Mouse (Mus musculus): ENCODE results near the gene Cd3eap. TPM values are rescaled to one million over a fixed set of nuclear protein-coding genes. Genes with fewer than 3 reads are reported as not detected.
A peak's percentile ranks its signal among the peaks of the same experiment; 100 is the strongest.

The Cd3eap gene
- total RNA-seq, 1 experiment from 2014 or later = 7.3 TPM

DNA sequence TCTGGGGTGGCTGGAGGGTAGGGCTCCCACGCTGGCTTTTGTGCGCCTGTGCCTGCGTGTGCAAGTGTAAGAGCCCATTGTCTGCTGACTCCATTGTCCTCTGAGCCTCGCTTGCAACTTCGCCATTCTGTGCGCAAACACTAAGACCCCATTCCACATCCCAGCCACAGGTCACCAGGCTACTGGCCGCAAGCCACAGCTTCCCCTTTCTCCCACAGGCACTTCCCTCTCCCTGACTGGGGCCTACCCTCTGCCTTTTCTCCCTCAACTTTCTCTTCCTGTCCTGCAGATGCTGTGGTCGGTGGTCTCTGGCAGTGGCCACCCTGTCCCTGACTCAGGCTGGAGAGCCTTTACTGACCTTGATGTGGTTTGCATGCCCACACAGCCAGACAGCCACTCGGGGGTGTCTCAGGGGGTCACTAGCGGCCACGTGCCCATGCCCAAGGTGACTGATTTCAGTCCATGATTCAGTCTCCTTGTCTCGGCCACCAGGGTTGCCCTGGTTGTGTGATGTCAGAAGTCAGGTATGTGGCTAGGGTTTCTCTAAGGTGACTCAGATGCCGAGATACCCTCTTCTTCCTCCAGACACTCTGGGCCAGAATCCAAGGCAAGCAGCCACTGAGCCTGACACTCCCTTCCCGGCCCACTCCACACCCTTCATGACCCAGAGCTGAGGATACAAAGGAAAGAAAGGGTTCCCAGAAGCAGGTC lies 42.7 kb downstream of the Cd3eap start:
- peak; percentile 62 for ATAC-seq (ENCODE audit: extremely low read depth, insufficient number of reproducible peaks, low FRiP score, poor library complexity, severe bottlenecking)

DNA sequence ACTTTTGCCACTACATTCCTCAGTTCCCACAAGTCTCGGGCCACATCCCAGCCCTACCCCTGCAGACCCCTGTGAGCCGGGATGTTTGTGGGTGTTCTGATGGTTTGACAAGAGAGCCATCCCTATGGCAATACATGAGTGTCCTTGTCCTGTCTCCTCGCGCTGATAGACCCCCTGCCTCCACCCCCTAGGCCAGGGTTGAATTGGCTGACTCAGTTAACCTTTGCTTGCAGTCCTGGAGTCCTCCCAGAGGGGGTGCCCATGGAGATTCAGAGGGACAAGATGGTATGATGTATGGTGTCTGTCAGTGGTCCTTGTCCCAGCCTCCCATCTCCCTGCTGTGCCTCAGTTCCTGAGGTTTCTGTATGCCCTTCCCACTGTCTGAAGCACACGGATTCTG lies 45.2 kb downstream of the Cd3eap start:
- no peak for ATAC-seq (ENCODE audit: extremely low read depth, insufficient number of reproducible peaks, low FRiP score, poor library complexity, severe bottlenecking)

DNA sequence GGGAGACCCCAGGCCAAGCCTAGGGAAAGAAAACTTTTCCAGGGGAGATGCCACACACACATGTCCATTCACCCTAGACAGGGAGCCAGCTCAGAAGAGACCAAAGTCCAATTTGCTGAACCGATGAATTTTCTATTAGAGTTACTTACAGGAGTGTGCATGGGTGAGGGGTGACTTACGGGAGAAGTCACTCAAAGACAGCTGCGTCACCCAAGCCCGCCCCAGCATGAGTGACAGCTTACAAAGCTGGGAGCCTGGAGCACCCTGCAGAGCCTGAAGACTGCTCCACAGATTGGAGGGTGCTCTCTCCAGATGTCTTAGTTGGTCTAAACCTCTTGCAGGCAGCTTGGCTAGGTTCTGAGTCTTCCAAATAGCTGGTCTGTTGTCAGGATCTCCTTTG lies 47.3 kb downstream of the Cd3eap start:
- no peak for ATAC-seq (ENCODE audit: extremely low read depth, insufficient number of reproducible peaks, low FRiP score, poor library complexity, severe bottlenecking)

DNA sequence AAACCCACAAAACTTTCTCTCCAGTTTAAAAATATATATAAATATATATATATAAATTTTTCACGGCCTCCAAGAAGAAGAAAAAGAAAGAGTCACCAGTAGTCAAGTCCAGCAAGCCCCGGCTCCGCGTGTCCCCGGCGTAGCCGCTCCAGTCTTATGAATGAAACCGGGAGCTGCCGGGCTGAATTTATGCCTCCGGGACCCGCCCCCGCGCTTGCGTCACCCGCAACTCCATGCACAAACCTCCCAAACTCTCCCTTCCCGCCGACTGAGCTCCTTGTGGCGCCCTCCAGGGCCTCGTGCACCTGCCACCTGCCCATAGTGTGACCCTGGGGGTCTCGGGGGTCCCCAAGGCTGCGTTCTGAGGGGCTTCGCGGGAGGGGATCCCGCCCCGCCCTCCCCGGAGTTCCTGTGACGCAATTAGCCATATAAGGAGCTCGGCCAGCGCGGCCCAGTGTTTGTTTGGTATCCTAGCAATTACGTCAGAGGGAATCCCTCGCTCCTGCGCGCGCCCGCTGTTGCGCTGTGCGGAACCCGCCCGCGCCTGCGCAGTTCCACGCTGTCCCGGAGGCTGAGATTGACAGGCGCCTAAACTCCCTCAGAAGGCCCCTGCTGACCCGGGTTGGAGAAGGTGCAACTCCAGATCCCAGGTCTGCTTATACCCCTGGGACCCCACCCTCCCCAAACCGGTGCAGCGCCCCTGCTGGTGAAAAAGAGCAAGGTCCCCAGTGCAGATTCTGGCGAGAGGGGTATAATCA lies 49.2 kb downstream of the Cd3eap start, which contains the start of gene Fosb:
TSS of gene Fosb (minus strand) at position 168 of the 758 bp plus-strand sequence.
- ATAC-seq (ENCODE audit: extremely low read depth, insufficient number of reproducible peaks, low FRiP score, poor library complexity, severe bottlenecking) = peak; percentile 74

DNA sequence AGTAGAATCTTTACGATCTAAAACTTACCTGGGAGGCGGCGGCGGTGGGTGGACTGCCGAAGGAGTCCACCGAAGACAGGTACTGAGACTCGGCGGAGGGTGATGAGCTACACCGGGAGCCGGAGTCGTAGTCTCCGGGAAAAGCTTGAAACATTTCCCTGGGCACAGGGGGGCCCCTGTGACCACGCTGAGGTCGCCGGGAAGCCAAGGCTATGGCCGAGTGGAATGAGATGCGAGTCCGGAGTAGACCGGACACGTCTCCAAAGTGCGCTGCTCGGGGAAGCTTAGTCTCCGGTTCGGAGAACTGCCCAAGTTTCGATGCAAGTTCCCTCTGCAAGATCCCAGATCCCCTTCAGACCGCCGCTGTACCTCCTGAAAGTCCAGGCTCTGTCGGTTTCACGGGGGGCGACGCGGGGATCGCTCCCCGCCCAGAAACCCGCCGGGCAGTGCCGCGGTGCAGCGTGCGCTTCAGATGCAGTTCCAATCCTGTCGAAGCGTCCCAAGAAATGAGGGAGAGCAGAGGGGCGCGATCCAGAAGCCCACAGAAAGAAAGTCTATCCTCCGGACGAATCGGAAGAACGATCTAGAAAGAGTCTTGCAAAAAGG lies 49.9 kb downstream of the Cd3eap start:
- ATAC-seq (ENCODE audit: extremely low read depth, insufficient number of reproducible peaks, low FRiP score, poor library complexity, severe bottlenecking) = no peak

DNA sequence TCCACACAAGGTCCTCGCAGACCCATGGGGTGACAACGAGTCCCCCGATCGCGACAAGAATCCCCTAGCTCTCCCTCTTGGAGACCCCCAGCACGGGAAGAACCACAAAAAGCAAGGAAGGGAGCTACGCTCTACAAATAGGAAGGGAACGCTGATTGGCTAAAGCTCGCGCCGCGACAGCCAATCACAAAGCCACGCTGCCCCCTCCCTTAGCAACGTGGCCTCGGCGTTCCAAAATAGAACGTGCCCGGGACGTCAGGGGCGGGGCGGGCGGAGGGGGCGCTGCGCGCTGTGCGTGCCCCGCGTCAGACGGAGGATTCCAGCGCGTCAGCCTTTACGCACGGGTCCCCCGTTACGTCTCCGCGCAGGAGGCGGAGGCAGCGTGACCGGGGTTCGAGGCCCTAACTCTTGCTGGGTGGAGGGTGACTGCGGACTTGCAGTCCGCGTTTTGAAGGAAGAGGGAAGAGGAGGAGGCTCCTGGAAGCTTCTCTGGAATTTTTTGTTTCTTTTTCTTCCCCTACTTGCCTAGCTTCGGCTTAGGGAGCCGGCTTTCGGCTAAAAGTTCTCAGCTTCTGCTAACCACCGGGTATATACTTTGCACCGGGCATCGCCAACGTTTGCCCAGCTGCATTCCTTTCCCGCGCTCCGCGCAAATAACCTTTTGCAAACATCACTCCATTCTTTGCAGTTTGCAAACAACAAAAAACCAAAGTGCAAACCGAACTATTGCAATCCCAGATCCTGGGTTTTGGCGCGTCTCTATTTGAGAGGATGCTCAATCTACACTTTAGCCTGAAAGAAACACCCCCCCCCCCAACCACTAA lies 50.6 kb downstream of the Cd3eap start:
- peak; percentile 62 for ATAC-seq (ENCODE audit: extremely low read depth, insufficient number of reproducible peaks, low FRiP score, poor library complexity, severe bottlenecking)

DNA sequence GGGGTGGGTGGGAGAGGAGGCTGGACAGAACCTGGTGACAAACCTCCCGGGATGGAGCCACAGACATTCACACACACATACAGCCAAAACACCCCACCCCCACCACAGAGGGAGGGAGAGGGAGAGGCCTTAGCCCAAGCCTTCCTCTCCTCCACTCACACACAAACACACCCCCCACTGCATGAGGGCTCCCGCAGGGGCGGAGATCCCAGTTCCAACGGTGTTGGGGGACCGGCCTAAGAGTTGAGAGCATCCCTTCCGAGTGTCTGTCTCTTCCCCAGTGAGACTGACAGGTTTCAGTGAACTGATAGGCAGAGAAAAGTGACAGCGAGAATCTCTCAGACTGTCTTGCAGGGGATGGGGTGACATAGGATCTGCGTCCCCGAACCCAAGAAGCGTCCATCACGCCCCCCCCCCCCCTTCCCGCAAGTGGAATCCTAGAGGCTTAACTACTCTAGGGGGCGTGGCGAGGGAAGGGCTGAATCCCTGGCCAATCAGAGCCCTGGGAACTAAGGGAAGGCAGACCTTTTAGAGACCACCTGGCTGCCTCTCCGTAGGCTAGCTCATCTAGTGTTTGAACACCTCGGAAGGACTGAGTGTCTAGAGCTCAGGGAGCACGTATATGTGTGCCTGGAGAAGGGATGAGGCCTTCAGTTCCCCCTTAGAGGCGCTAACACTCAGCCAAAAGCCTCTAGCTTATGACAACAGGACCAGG lies 51.4 kb downstream of the Cd3eap start:
- peak; percentile 13 for ATAC-seq (ENCODE audit: extremely low read depth, insufficient number of reproducible peaks, low FRiP score, poor library complexity, severe bottlenecking)

DNA sequence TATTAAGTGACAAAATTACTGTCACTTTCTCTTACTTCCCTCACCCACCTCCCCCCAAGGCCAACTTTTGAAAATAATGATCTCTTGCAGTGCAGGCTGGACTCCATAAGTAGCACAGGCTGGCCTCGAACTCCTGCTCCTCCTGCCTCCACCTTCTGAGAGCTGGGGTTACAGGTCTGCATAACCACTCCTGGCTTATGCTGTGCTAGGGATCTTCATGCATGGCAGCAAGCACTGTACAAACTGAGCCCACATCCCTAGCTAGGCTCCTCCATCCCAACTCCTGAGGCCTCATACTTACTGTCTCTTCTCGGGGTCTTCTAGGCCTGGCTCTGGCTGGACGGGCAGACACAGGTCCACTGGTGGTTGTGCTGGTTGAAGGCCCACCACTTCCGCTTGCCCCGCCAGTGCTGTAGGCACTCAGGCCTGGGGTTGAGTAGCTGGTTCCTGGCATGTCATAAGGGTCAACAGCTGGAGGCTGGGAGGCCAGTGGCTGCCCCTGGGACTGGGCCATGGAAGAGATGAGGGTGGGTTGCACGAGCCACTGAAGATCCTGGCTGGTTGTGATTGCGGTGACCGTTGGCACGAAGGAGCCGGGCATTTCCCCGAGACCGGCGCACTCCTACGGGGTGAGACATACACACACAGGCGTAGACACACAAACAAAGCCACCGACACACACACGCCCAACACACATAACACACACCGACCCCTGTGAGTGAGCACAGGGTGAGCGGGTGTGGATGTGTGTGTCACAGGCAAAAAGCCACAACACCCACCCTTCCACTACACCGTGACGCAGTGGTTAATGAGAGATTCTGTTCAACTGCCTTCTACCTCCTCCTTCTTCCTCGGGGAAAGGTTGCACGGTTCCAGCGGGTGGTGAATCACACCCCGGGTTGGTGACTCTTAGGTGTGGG lies 52.2 kb downstream of the Cd3eap start:
- ATAC-seq (ENCODE audit: extremely low read depth, insufficient number of reproducible peaks, low FRiP score, poor library complexity, severe bottlenecking) = no peak

Other genes starting within 250 kb of the Cd3eap start
- not detected in 2 replicates for gene Gm4969, start 241.1 kb downstream of the Cd3eap start, total RNA-seq (2017)
- 11.3 and 13.3 TPM in 2 replicates for gene Fbxo46, start 239.6 kb downstream of the Cd3eap start, total RNA-seq (2017)
- gene Qpctl, start 210.2 kb downstream of the Cd3eap start, total RNA-seq (2017) = 3.8 and 5.3 TPM in 2 replicates
- 26.4 and 33.0 TPM in 2 replicates for gene Snrpd2, start 209.8 kb downstream of the Cd3eap start, total RNA-seq (2017)
- gene Gipr, start 193.4 kb downstream of the Cd3eap start, total RNA-seq (2017) = not detected in 2 replicates
- gene Eml2, start 183.1 kb downstream of the Cd3eap start, total RNA-seq (2017) = 9.1 and 13.3 TPM in 2 replicates
- 0.37 TPM in 1 of 2 replicates, not detected in the other for gene Gpr4, start 146.9 kb downstream of the Cd3eap start, total RNA-seq (2017)
- 12.5 and 15.3 TPM in 2 replicates for gene Opa3, start 131.1 kb downstream of the Cd3eap start, total RNA-seq (2017)
- 400 and 419 TPM in 2 replicates for gene Vasp, start 87.7 kb downstream of the Cd3eap start, total RNA-seq (2017)
- not detected in 2 replicates for gene Ppm1n, start 79.4 kb downstream of the Cd3eap start, total RNA-seq (2017)
- not detected in 2 replicates for gene Rtn2, start 76.9 kb downstream of the Cd3eap start, total RNA-seq (2017)
- gene Fosb, start 49.4 kb downstream of the Cd3eap start, total RNA-seq (2017) = 60.5 and 64.4 TPM in 2 replicates
- gene Ercc1, start 14.7 kb downstream of the Cd3eap start, total RNA-seq (2017) = 19.6 and 28.2 TPM in 2 replicates
- gene Ppp1r13l, start 266 bp upstream of the Cd3eap start, total RNA-seq (2017) = 0.12 and 0.37 TPM in 2 replicates
- gene Ercc2, start 22.5 kb upstream of the Cd3eap start, total RNA-seq (2017) = 27.4 and 30.1 TPM in 2 replicates
- 0.81 TPM in 1 of 2 replicates, not detected in the other for gene Klc3, start 44.6 kb upstream of the Cd3eap start, total RNA-seq (2017)
- not detected in 2 replicates for gene Ckm, start 45.3 kb upstream of the Cd3eap start, total RNA-seq (2017)
- gene Mark4, start 99.3 kb upstream of the Cd3eap start, total RNA-seq (2017) = 17.2 and 18.0 TPM in 2 replicates
- gene Exoc3l2, start 103.8 kb upstream of the Cd3eap start, total RNA-seq (2017) = 0.12 TPM in 1 of 2 replicates, not detected in the other
- 3.9 and 4.4 TPM in 2 replicates for gene Bloc1s3, start 148.9 kb upstream of the Cd3eap start, total RNA-seq (2017)
- 8.7 and 14.3 TPM in 2 replicates for gene Trappc6a, start 148.9 kb upstream of the Cd3eap start, total RNA-seq (2017)
- gene Nkpd1, start 158.4 kb upstream of the Cd3eap start, total RNA-seq (2017) = not detected in 2 replicates
- gene Ppp1r37, start 203.6 kb upstream of the Cd3eap start, total RNA-seq (2017) = 29.9 and 31.1 TPM in 2 replicates
- 8.7 and 11.6 TPM in 2 replicates for gene Zfp296, start 217.8 kb upstream of the Cd3eap start, total RNA-seq (2017)
- gene Gemin7, start 218.1 kb upstream of the Cd3eap start, total RNA-seq (2017) = 44.1 and 49.8 TPM in 2 replicates
- 97.9 and 108 TPM in 2 replicates for gene Clasrp, start 245.0 kb upstream of the Cd3eap start, total RNA-seq (2017)

Measured in neutrophil, adult 5-6 weeks (primary cell).